Mouse (Mus musculus): ENCODE results near the gene Hspb7. TPM values are rescaled to one million over a fixed set of nuclear protein-coding genes. Genes with fewer than 3 reads are reported as not detected.

Gene Hspb7
- total and polyA plus RNA-seq, 2 experiments = 0.02 to 0.09 TPM

DNA sequence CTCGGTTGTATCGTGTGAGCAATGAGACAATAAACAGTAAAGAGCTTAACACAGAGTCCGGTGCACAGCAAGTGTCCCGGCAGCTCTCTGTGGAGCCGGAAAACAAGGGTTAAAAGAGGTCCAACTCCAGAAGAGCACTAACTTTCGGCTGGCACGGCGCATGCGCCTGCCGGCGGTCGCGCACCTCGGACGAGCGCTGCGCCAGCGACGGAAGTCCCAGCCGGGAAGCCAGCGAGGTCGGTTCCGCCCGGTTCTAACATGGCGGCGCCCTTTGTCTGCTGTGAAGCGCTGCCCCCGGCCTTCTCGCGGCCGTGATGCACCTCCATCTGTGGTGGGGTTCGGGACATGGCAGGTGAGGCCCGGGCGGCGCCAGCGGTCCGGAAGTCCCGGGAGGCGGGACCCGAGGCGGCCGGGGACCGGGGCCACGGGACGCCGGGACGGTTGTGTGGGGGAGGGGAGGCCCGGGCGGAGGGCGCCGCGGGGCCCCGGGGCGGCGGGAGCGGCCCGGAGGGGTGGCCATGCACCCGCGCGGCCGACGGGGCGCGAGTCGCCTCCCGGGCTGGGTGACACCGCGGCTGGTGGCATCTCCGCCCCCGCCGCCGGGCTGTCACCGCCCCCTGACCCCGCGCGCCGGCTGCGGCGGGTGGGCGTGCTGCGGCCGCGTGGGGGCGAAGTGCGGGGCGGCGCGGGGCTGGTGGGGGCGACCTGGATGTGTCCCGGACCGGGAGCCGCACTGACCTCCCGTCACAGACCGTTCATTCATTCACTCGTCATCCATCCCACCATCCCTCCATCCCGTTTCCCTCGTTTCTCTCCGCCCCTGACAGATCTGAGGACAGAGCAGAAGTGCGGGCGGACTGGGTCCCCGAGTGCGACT is 24.1 kb downstream of the Hspb7 start, which contains the start of gene Zbtb17:
Gene Zbtb17 (plus strand): TSS at position 204 of the 877 bp plus-strand sequence.
- peak within 1 kb of the TSS; percentile 89 for H3K9ac ChIP-seq (ENCODE audit: low read depth, low read length)
- H3K27ac ChIP-seq (replicated peaks; ENCODE audit: insufficient read depth, low read depth, low read length) = peak within 1 kb of the TSS; percentile 70
- WGBS = under 1% methylated on average over 70 of the region's 102 CpGs
- peak within 1 kb of the TSS; percentile 89 for H3K4me3 ChIP-seq (ENCODE audit: insufficient read depth, low read depth, low read length)
- peaks cover 6% of the 10 kb centered on the region for H3K4me1 ChIP-seq (ENCODE audit: control insufficient read depth, insufficient read depth, low read length)
- peaks cover 19% of the 10 kb centered on the region; the same call in 1 of the 2 replicates for H3K79me2 ChIP-seq (ENCODE audit: control insufficient read depth, insufficient read depth, low read length)
- H3K27me3 ChIP-seq (ENCODE audit: control insufficient read depth, insufficient read depth, low read length) = no peaks in the 10 kb centered on the region
- H3K36me3 ChIP-seq (ENCODE audit: control insufficient read depth, insufficient read depth, low read length) = no peaks in the 10 kb centered on the region
- no peak for TF ChIP-seq CTCF (IDR thresholded peaks at IDR 0.05; ENCODE audit: low read depth, low read length)
- no peak for TF ChIP-seq POLR2A (IDR thresholded peaks at IDR 0.05; ENCODE audit: extremely low read depth, insufficient read depth, low read length)
- DNase-seq (ENCODE audit: extremely low read depth, low read depth, low spot score) = peak; percentile 73

GRCm38 (mm10) chr4:141445328-141445720 is 24.7 kb downstream of the Hspb7 start:
- H3K27ac ChIP-seq (replicated peaks; ENCODE audit: insufficient read depth, low read depth, low read length) = no peak overlapping the region
- no peaks in the 10 kb centered on the region for H3K27me3 ChIP-seq (ENCODE audit: control insufficient read depth, insufficient read depth, low read length)
- TF ChIP-seq CTCF (IDR thresholded peaks at IDR 0.05; ENCODE audit: low read depth, low read length) (no peak), POLR2A (IDR thresholded peaks at IDR 0.05; ENCODE audit: extremely low read depth, insufficient read depth, low read length) (no peak)
- DNase-seq (ENCODE audit: extremely low read depth, low read depth, low spot score) = no peak
- peak overlapping the region; percentile 89 for H3K4me3 ChIP-seq (ENCODE audit: insufficient read depth, low read depth, low read length)
- WGBS = 12% methylated on average over 14 of the region's 14 CpGs
- no peaks in the 10 kb centered on the region for H3K36me3 ChIP-seq (ENCODE audit: control insufficient read depth, insufficient read depth, low read length)
- H3K4me1 ChIP-seq (ENCODE audit: control insufficient read depth, insufficient read depth, low read length) = peaks cover 6% of the 10 kb centered on the region
- H3K9ac ChIP-seq (ENCODE audit: low read depth, low read length) = peak overlapping the region; percentile 89
- peaks cover 19% of the 10 kb centered on the region; the same call in 1 of the 2 replicates for H3K79me2 ChIP-seq (ENCODE audit: control insufficient read depth, insufficient read depth, low read length)

GRCm38 (mm10) chr4:141446211-141446610 is 25.6 kb downstream of the Hspb7 start:
- Histone ChIP-seq H3K27ac (replicated peaks; ENCODE audit: insufficient read depth, low read depth, low read length) (no peak overlapping the region), H3K36me3 (ENCODE audit: control insufficient read depth, insufficient read depth, low read length) (no peaks in the 10 kb centered on the region), H3K4me1 (ENCODE audit: control insufficient read depth, insufficient read depth, low read length) (peaks cover 7% of the 10 kb centered on the region), H3K9ac (ENCODE audit: low read depth, low read length) (no peak overlapping the region), H3K27me3 (ENCODE audit: control insufficient read depth, insufficient read depth, low read length) (no peaks in the 10 kb centered on the region), H3K4me3 (ENCODE audit: insufficient read depth, low read depth, low read length) (no peak overlapping the region), H3K79me2 (ENCODE audit: control insufficient read depth, insufficient read depth, low read length) (peaks cover 19% of the 10 kb centered on the region; the same call in 1 of the 2 replicates)
- TF ChIP-seq CTCF (IDR thresholded peaks at IDR 0.05; ENCODE audit: low read depth, low read length) = no peak
- TF ChIP-seq POLR2A (IDR thresholded peaks at IDR 0.05; ENCODE audit: extremely low read depth, insufficient read depth, low read length) = no peak
- DNase-seq (ENCODE audit: extremely low read depth, low read depth, low spot score) = no peak
- WGBS = 79% methylated on average over 7 of the region's 7 CpGs

DNA sequence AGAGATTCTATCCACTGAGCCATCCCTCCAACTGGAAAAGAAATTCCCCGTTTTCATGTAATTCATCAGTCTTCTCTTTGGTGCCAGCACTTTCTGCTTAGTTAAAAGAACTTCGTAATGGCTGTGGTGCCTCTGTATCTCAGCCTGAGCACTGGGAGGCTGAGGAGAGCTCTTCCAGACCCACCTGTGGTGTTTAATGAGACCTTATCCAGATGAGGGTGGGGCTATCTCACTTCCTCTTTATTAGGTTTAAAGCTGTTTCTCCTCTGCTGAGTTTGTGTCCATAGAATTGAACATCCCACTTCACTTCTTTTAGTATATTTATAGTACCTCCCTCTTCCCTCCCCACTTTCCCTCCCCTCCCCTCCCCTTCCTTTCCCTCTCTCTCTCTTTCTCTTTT is 30.7 kb downstream of the Hspb7 start:
- no peaks in the 10 kb centered on the region for H3K36me3 ChIP-seq (ENCODE audit: control insufficient read depth, insufficient read depth, low read length)
- no peaks in the 10 kb centered on the region for H3K27me3 ChIP-seq (ENCODE audit: control insufficient read depth, insufficient read depth, low read length)
- no peak overlapping the region for H3K9ac ChIP-seq (ENCODE audit: low read depth, low read length)
- H3K27ac ChIP-seq (replicated peaks; ENCODE audit: insufficient read depth, low read depth, low read length) = no peak overlapping the region
- no peak overlapping the region for H3K4me3 ChIP-seq (ENCODE audit: insufficient read depth, low read depth, low read length)
- H3K79me2 ChIP-seq (ENCODE audit: control insufficient read depth, insufficient read depth, low read length) = peaks cover 13% of the 10 kb centered on the region; the same call in 1 of the 2 replicates
- peaks cover 8% of the 10 kb centered on the region for H3K4me1 ChIP-seq (ENCODE audit: control insufficient read depth, insufficient read depth, low read length)
- 94% methylated on average over 2 of the region's 2 CpGs for WGBS
- no peak for TF ChIP-seq POLR2A (IDR thresholded peaks at IDR 0.05; ENCODE audit: extremely low read depth, insufficient read depth, low read length)
- no peak for TF ChIP-seq CTCF (IDR thresholded peaks at IDR 0.05; ENCODE audit: low read depth, low read length)
- no peak for DNase-seq (ENCODE audit: extremely low read depth, low read depth, low spot score)

- no peaks in the 10 kb centered on the region for H3K27me3 ChIP-seq (ENCODE audit: control insufficient read depth, insufficient read depth, low read length)
- no peak overlapping the region for H3K9ac ChIP-seq (ENCODE audit: low read depth, low read length)
- H3K36me3 ChIP-seq (ENCODE audit: control insufficient read depth, insufficient read depth, low read length) = no peaks in the 10 kb centered on the region
- H3K4me3 ChIP-seq (ENCODE audit: insufficient read depth, low read depth, low read length) = no peak overlapping the region
- WGBS = 23% methylated on average over 9 of the region's 9 CpGs
- peak overlapping the region; percentile 57 for H3K27ac ChIP-seq (replicated peaks; ENCODE audit: insufficient read depth, low read depth, low read length)
- no peak for TF ChIP-seq POLR2A (IDR thresholded peaks at IDR 0.05; ENCODE audit: extremely low read depth, insufficient read depth, low read length)
- TF ChIP-seq CTCF (IDR thresholded peaks at IDR 0.05; ENCODE audit: low read depth, low read length) = no peak
- peaks cover 8% of the 10 kb centered on the region for H3K4me1 ChIP-seq (ENCODE audit: control insufficient read depth, insufficient read depth, low read length)
- H3K79me2 ChIP-seq (ENCODE audit: control insufficient read depth, insufficient read depth, low read length) = peaks cover 11% of the 10 kb centered on the region; the same call in 1 of the 2 replicates
- DNase-seq (ENCODE audit: extremely low read depth, low read depth, low spot score) = peak; percentile 99
Observed at GRCm38 (mm10) chr4:141451916-141452450, 31.4 kb downstream of the Hspb7 start.
